Mouse (Mus musculus): ENCODE data around the gene Sept8.

Gene Sept8

DNA sequence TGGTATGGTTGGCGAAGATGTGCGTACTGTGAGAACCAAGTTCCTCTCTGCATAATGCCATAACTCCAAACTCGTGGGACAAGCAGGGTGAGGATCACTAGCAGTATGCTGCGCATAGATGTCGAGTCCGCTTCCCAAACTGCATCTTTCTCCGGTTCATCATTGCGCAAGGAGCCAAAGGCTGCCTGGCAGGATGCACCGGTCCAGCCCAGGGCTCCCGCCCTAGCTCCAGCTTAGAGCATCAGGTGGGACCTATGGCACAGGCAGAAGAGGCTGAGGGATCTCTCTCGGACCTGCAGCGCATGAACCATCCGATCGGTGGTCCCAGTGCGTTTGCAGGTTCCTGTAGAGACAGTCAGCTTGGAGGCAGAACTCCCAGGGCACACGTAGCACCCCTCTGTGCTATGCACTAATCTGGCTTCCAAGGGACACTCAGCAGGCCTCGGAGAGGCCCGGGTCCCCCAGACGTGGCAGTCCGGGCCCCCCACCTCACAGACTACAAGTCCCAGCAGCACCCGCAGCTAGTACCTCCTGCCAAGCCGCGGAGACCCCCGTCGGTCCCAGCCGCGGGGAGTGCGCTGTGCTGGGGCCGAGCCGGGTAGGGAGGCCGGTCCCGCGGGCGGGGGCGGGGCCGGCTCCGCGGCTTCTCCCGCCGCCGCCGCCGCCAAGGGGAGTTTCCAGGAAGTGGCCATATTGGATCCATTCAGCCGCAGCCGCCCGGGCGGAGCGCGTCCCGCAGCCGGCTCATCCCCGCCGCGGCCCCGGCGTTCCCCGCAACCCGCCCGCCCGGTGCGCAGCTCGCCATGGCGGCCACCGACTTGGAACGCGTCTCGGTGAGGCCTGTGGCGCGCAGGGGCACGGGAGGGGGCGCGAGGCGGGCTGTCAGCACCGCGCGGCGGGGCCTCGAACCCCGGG is at the start of gene Sept8:
Gene Sept8, plus strand, starts transcription at position 51 of the 915 bp plus-strand sequence.
- in situ Hi-C loops (cut with MboI, MseI): no loop called here

DNA sequence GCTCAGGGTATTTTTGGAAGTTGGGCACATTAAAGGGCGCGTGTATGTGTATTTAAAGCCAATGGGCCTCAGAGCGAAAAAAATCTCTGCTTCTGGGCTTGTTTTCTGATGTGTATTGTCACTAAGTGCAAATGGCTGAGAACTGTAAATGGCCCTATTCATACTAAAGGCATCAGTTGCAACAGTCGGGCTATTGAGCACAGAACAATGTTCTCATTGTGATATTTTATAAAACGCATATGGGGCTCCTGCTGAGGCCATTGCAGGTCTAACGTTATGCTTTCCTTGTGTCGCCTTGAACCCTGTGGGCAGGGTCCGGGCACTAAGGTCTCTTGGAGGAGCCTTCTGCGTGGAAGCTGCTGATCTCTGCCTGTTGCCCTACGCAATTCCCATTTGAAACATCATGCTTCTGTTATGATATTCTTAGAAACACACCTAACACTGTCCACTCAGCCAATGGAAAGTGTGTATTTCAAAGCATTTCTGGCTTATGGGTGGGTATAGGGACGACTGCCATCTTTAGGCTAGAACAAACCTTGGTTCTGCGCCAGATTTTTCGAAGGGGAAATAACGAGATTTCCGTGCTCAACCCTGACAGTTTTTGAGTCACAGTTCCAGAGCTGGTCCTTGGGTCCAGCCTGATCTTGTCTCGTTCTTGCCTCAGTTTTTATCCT is 49.6 kb upstream of the Sept8 start:
- in situ Hi-C loops (cut with MboI, MseI): no loop called here

DNA sequence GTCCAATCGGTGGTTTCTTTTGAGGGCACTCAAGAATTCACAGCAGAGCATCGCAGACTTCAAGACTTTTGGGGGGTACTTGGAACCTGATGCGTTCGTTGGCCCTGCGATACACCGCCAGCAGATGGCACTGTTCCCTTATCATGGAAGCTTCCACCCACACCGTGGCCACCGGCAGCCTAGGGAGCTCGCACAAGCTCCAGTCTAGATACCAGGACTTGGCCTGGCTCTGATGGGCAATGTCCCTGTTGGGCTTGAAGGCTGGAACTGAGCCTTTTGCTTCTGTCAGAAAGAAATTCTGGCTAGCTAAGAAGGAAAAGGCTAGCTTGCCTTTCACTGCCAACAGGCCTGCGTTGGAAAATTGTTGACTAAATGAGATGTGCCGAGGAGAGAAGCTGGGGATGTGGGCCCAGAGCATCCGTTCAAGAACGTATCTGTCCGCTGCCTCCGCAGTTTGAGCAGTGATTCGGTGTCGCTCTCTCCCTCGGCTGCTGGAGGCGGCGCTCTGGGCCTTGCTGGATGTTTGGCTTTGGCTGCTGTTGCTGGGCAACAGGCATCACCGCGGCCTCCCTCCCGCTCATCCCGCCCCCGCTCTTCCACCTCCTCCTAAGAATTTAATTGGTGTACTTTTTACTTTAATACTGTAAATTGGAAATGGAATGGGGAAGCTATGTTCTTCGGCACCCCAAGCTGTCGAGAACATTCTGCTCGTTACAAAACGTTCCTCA is 48.9 kb upstream of the Sept8 start, which contains the start of gene Gm9837:
Gene Gm9837, minus strand, starts transcription at position 512 of the 728 bp plus-strand sequence.
- in situ Hi-C loops (cut with MboI, MseI): no loop called here

DNA sequence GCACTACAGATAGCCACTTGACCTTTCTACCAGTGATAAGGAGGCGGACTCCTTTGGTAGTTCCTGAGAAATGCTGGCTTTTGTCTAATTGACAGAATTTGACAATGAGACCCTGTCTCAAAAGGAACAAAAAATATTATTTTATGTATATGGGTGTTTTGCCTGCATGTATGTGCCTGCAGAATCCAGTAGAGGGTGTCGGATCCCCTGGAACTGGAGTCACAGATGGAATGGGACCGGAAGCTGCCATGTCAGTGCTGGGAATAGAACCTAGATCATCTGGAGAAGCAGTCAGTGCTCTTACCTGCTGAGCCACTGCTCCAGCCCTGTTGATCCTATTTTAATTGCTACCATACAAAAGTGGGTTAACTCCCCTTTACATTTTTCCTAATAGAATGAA is 46.3 kb upstream of the Sept8 start:
- in situ Hi-C loops (cut with MboI, MseI): no loop called here

DNA sequence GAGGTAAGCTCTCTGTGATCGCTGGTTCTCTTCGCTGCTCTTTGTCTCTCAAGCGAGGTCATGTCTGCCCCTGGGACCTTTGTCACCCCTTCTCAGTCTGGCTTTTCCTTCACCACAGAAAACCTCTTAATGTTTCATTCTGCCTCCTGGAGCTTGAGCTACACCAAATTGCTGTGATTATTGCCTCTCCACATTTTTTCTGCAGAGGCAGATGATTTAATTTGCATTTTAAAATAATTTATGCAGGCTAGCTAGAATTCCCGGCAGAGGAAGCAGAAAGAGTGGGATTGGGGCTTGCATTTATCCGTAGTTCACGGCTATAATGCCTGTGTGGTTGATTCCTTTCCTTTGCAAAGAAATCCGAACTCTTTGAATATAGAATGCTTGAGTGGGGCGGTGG is 43.4 kb upstream of the Sept8 start:
- in situ Hi-C loops (cut with MboI, MseI): no loop called here

DNA sequence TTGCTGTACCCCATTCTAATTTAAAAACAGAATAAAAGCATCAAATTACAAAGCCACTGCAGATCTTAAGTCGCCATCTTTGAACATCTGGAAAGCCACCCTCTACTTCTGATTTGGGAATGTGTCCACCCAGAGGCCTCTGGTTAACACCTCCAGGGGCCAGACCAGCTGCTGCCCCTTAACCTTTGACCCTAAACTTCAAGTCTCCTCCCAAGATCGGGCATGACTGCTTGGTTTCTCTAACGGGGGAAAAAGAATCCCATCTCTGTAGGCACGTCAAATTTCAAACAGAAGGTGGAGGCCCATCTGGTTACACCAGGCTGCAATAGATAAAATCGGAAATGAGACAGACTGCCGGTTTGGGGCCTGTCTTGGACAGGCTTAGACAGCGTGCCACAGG is 41.2 kb upstream of the Sept8 start:
- in situ Hi-C loops (cut with MboI, MseI): no loop called here

DNA sequence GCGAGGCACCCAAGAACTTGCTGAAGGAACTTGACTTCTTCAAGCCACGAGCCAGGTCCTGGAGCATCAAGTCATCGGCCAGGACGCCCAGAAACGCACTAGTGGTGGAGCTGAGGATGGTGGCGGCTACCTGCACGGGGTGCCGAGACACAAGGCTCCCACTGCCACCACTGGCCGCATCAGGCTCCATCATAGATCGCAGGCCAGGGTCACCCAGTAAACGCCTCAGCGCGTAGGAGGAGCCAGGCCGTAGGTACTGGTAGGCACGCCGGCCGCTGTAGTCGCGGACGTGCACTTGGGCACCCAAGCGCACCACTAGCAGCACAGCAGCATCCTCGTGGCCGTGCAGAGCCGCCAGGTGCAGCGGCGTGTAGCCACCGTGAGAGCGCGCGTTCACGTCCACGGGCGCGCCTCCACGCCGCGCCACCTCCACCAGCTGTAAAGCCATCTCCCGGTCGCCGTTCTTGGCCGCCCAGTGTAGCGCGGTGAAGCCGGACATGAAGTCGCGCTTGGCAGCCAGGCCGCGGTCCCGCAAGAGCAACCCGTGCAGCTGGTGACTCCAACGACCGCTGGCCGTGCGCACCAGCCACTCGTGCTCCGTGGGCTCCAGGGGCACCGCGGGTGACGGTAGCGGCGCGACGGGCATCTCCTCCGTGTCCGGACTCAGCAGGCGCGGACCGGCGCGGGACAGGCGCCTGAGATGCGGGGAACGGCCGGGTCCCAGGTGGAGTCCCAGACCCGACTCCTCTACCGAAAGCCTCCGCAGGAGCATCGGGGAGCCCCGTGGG is 40.5 kb upstream of the Sept8 start:
- in situ Hi-C loops (cut with MboI, MseI): no loop called here

DNA sequence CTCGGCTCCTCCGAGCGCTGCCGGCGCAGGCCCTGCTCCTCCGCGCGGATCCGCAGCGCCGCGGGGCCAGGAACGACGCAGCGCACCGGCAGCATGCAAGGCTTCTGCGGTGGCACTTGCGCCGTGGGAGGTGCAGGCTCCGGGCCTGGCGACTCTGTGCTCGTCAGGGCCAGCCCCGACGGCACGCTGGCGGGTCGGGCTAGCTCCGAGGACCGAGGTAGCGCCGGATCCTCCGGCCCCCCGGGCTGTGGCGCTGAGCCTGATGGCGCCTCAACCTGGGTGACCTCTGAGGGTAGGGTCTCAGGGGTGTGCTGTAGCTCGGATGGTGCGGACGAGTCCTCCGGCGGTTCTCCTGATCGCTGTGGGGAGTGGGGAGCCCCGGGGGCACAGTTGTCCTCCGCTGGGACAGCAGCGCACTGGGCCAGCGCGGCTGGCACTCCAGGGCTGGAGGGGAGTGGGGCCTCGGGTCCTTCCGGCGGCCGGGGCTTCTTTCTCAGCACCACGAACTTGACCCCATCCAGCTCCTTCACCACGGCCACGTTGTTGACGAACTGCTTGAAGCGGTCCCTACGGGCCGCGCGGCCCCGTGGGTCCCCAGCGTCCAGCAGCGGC is 39.8 kb upstream of the Sept8 start:
- in situ Hi-C loops (cut with MboI, MseI): no loop called here

DNA sequence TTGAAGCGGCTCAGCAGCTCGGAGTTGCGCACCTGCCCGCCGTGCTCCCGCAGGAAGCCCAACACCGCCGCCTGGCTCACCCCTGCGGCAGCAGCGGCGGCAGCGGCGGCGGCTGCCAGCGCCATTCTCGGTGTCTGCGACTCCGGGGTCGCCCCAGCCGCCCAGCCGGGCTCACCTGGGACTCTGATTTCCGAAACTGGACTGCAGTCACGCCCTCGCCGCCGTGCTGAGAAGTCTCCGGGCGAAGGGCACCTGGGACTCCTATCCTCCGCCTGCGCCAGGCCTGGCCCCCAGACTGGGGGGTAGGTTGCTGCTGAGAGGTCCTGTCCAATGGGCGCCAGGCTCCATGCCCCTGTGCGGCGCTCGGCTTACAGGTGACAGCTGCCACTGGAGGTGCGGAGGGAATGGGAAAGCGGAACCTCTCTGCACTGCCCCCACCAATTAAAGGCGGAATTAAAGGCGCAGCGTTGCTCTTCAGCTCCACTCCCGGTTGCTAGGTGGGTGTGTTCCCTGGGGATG is 39.2 kb upstream of the Sept8 start, which contains the start of the genes Gm9945 and Sowaha:
Gene Gm9945, plus strand, starts transcription at position 384 of the 519 bp plus-strand sequence.
Gene Sowaha, minus strand, starts transcription at position 492 of the 519 bp plus-strand sequence.
- in situ Hi-C loops (cut with MboI, MseI): no loop called here

DNA sequence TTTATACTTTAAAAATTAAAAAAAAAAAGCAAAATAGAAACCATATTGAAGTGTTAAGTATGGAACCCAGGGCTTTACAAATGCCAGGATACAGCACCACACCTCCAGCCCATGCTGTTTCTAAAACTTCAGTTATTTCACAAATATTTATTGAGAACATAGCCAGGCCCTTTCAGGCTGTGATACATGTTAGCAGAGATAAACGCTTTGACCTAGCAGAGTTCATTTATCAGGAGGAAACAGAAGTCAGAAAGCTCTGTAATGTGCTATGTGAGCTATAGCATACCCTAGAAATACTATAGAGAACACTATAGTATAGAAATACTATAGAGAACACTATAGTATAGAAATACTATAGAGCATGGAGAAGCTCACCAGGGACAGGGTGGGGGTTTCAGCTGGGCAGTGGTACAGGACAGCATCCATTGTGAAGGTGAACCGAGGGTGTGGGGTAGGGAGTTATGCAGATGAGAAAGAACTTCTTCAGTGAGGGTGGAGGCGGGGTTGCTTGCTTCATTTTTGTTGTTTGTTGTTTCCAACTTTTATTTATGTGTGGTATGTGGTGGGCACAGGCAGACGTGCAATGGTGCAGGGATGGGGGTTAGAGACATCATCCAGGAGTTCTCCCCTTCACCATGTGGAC is 37.8 kb upstream of the Sept8 start:
- in situ Hi-C loops (cut with MboI, MseI): no loop called here

DNA sequence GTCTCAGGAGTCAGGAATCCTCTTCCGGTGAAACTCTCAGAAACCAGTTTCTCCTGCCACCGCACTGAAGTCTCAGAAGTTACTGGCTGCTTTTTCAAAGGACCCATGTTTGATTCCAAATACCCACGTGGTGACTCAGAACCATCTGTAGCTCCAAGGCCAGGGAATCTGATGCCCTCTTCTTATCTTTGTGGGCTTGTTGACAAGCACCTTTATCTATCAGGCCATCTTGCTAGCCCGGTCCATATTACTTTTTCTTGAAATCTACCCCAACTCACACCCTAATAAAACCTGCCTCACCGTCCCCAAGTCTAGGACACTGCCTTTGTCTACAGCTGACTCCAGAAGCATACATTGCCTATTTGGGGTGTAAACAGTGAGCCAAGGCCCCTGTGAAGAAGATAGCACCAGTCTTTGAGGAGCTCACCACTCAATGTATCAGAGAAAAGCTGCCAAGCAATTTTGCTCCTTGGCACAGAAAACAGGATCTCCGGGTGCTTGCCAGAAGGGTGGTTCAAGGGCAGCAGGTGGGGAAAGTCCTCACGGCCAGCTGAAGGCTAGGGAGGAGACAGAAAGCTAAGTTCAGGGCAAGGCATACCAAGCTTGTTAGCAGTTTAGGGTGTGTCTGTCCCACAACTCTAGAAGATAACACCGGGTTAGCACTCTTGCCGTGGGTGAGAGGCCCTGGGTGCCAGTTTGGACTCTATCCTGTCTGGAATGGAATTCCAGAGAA is 35.7 kb upstream of the Sept8 start:
- in situ Hi-C loops (cut with MboI, MseI): no loop called here

DNA sequence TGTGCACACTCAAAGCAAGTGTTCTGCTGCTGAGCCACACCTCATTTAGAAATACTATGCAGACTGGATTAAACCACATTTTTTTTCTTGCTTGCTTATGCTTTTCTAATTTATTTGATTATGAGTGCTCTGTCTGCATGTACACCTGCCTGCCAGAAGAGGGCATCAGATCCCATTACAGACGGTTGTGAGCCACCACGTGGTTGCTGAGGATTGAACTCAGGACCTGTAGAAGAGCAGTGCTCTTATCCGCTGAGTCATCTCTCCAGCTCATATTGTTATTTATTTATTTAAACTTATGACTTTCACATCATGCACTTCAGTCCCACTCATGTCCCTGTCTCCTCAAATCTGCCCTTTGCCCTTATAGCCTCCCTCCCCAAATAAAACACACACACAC is 33.3 kb upstream of the Sept8 start:
- in situ Hi-C loops (cut with MboI, MseI): no loop called here

DNA sequence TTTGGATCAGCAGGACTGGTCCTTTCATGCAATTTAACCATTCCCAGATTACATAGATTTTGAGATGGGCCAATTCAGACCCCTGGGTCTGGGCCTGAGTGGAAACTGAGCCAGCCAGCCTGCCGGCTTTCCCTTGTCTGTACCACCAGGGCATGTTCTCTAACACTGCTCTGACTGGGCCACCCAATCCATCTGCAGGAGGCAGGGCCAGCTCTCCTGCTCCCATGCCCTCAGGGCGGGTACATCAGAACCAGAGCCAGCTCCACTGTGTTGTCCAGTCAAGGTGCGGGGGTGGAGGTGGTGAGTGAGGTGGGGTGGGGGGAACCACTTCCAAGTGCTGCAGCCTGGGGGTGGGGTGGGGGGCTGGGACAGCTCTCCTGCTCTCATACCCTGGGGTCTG is 32.7 kb upstream of the Sept8 start:
- in situ Hi-C loops (cut with MboI, MseI): no loop called here

DNA sequence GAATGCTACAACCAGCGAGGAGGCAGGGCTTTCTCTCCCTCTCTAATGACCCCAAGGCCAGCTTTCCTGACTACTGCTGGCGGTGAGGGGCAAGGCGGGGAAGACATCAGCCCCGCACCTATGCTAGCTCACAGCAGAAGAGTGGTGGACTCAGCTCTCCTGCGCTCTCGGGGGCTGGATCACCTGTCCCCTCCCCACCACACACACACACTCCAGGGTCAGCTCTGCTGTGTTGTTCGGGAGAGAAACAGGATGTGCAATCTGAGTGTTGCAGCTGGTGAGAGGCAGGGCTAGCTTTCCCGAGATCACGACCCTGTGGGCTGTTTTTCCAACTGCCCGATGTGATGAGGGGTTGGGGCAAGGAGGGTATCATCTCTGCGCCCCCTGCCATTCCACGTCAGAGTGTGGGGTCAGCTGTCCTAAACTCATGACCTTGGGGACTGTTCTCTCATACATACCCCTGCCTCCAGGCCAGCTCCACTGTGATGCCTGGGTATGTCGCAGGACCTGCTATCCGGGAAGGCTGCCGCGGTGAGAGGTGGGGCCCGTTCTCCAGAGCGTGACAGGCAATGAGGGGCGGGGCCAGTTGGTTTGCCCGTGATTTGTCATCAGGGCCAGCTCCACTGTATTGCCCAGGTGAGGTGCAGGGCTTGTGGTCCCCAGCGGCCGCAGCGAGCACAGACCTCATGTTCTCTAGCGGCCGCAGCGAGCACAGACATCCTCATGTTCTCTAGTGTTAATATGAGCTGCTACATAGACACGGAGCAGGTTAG is 32.0 kb upstream of the Sept8 start:
- in situ Hi-C loops (cut with MboI, MseI): no loop called here

DNA sequence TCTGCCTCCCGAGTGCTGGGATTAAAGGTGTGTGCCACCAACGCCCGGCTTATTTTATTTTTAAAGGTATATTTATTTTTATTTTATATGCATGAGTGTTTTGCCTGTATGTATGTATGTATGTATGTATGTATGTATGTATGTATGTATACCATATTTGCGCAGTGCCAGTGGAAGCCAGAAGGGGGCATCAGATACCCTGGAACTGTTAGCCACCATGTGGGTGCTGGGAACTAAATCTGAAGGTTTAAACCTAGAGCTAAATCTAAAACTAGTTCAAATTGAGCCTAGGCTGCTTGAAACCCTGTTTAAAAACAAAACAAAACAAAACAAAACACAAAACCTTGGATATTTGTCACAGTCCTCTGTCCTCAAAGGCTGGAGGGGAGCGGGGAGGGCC is 30.1 kb upstream of the Sept8 start:
- in situ Hi-C loops (cut with MboI, MseI): no loop called here

DNA sequence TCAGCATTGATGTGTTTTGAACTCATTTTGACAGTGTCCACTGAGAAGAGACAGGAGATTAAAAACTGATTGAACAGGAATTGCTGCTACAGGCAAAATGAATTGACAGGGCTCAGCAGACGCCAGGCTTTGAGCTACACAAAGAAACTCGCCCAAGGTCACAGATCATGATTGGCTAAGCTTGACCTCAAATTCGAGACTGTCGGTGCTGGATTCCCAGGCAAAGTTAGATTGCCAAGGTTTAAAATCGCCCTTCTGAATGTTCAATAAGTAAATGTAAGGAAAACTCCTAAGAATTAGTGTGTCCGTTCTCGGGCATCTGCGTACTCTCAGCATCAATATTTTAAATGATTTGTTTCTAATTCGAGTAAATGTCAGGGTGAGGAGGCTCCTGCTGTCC is 29.6 kb upstream of the Sept8 start:
- in situ Hi-C loops (cut with MboI, MseI): no loop called here

DNA sequence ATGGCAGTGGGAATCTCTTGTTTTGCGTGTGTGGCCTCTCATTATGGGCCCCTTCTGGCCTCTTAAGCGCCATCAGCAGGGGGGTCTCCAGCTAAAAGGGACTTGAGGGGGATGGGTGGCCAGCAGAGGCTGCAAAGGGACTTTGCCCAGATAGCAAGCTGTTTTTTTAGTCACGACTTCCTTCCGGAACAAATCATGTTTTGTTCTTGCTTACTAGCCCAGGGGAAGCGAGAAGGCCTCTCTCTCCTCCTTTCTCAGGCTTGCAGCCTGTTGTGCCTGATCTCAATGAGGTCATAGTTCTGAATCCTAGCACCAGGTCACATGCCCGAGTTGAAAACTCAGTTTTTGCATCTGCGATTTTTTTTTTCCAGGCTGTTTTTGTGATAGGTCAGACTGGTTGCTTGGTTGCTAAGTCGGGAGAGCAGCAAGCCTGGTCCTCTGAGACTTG is 27.1 kb upstream of the Sept8 start:
- in situ Hi-C loops (cut with MboI, MseI): no loop called here

DNA sequence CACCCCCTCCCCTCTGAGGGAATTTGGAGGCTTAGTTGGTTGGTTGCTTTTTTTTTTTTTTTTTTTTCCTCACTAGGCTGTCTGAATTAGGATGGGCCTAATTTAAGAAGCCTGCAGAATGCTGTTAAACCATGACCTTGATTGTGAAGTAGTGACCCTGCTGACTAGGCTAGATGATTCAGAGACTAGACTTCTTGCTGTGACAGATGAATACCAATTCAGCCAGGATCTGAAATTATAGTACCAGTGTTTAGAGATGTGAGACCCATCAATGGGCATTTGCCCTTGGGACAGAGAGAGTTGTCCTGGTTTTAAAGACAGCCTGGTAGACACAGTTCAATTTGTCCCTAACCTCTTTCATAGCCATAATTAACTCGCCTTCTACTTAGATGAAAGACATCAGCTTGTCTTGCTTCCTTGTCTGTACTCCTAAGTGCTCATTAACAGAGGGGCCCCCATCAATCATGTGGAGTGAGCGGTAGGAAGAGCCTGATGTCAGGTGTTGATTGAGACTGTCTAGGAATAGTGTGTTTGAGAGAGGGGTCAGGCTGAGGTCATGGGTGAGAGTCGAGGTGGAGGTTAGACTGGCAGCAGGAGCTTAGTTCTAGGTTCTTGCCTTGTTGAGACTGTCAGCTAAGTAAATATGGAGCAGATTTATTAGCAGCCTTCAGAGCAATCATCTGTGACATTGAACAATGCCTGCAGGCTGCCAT is 25.7 kb upstream of the Sept8 start:
- in situ Hi-C loops (cut with MboI, MseI): no loop called here
